Mouse (Mus musculus) liver, postnatal 0 days (tissue): ENCODE measurements around the gene 1500009L16Rik.

Source experiments
- CTCF ChIP-seq: sonication (generic); IDR thresholded peaks from 2 replicates; pipeline ENCODE4 v1.5.1; 2016; ENCODE audit warnings: antibody characterized with exemption, low read depth
- EP300 ChIP-seq: IDR thresholded peaks from 2 replicates; pipeline ENCODE4 v1.6.1; 2016; ENCODE audit warnings: antibody characterized with exemption, low read depth, mild to moderate bottlenecking

- TF ChIP-seq CTCF = no peak
- TF ChIP-seq EP300 = no peak
Measured at GRCm38 (mm10) chr10:83763891-83764290, 41.2 kb downstream of the 1500009L16Rik start.
